Mouse (Mus musculus) bone marrow macrophage, adult 2 months (primary cell): ENCODE results near the gene Ctf2. TPM values are rescaled to one million over a fixed set of nuclear protein-coding genes. Genes with fewer than 3 reads are reported as not detected.

Experiments used
- H3K27ac ChIP-seq: 2 replicates; pipeline ENCODE4 v1.5.1; 2012; ENCODE audit warnings: low read depth, low read length; ENCODE audit not compliant: insufficient read depth
- H3K4me1 ChIP-seq: 2 replicates; pipeline ENCODE4 v1.6.1; 2012; ENCODE audit warnings: low read length; ENCODE audit not compliant: control insufficient read depth, insufficient read depth
- H3K4me3 ChIP-seq: 2 replicates; pipeline ENCODE4 v1.5.1; 2012; ENCODE audit warnings: mild to moderate bottlenecking, low read length, moderate library complexity; ENCODE audit not compliant: insufficient read depth
- CTCF ChIP-seq: IDR thresholded peaks from 2 replicates; pipeline ENCODE4 v1.5.1; 2012; ENCODE audit warnings: low read depth, mild to moderate bottlenecking, low read length, moderate library complexity
- POLR2A ChIP-seq: IDR thresholded peaks from 2 replicates; pipeline ENCODE4 v1.6.1; 2012; ENCODE audit warnings: mild to moderate bottlenecking, low read depth, low read length, borderline replicate concordance
- polyA plus RNA-seq: library from polyadenylated mRNA; stranded (reverse); fragments of >200 nt; gene quantifications from 2 replicates; pipeline ENCODE4 v1.2.4, GENCODE M21; 2012; ENCODE audit not compliant: missing spikeins, insufficient read depth, insufficient read length

Gene Ctf2
- polyA plus RNA-seq, 1 experiment: not detected

GRCm38 (mm10) chr7:127760478-127760877, 28.5 kb upstream of the Ctf2 start:
- H3K4me3 ChIP-seq: no peak overlapping the region
- H3K27ac ChIP-seq: peak overlapping the region; percentile 79
- TF ChIP-seq CTCF: no peak
- TF ChIP-seq POLR2A: no peak
- H3K4me1 ChIP-seq: peaks cover 27% of the 10 kb centered on the region

- peak overlapping the region; percentile 79 for H3K27ac ChIP-seq
Measured at GRCm38 (mm10) chr7:127759716-127760115, 27.8 kb upstream of the Ctf2 start.

GRCm38 (mm10) chr7:127753741-127754140, 21.8 kb upstream of the Ctf2 start:
- H3K27ac ChIP-seq: no peak overlapping the region
- peaks cover 16% of the 10 kb centered on the region for H3K4me1 ChIP-seq
- no peak overlapping the region for H3K4me3 ChIP-seq
- TF ChIP-seq CTCF: no peak
- no peak for TF ChIP-seq POLR2A

More at GRCm38 (mm10) chr7:127759716-127760115, 27.8 kb upstream of the Ctf2 start:
- TF ChIP-seq CTCF: no peak
- TF ChIP-seq POLR2A: no peak
- H3K4me1 ChIP-seq: peaks cover 27% of the 10 kb centered on the region
- H3K4me3 ChIP-seq: peak overlapping the region; percentile 3; the same call in 1 of the 2 replicates

- TF ChIP-seq POLR2A (no peak), CTCF (no peak)
- H3K27ac ChIP-seq: peak overlapping the region; percentile 12; the same call in 1 of the 2 replicates
- H3K4me3 ChIP-seq: no peak overlapping the region
- H3K4me1 ChIP-seq: peaks cover 16% of the 10 kb centered on the region
Measured at GRCm38 (mm10) chr7:127753158-127753557, 21.2 kb upstream of the Ctf2 start.

GRCm38 (mm10) chr7:127752069-127752468, 20.1 kb upstream of the Ctf2 start:
- TF ChIP-seq POLR2A (no peak), CTCF (no peak)
- Histone ChIP-seq H3K27ac (no peak overlapping the region), H3K4me1 (peaks cover 16% of the 10 kb centered on the region), H3K4me3 (no peak overlapping the region)

- no peak for TF ChIP-seq POLR2A
- Histone ChIP-seq H3K4me3 (no peak overlapping the region), H3K27ac (no peak overlapping the region), H3K4me1 (peaks cover 16% of the 10 kb centered on the region)
Measured at GRCm38 (mm10) chr7:127751619-127752018, 19.7 kb upstream of the Ctf2 start.

- Histone ChIP-seq H3K27ac (no peak overlapping the region), H3K4me3 (no peak overlapping the region), H3K4me1 (peaks cover 16% of the 10 kb centered on the region)
- TF ChIP-seq CTCF (no peak), POLR2A (no peak)
Measured at GRCm38 (mm10) chr7:127750131-127751127, 18.5 kb upstream of the Ctf2 start.

GRCm38 (mm10) chr7:127748235-127748560, 16.2 kb upstream of the Ctf2 start:
- Histone ChIP-seq H3K4me3 (no peak overlapping the region), H3K4me1 (peaks cover 16% of the 10 kb centered on the region), H3K27ac (no peak overlapping the region)
- no peak for TF ChIP-seq POLR2A
- no peak for TF ChIP-seq CTCF

- TF ChIP-seq CTCF (no peak; the same call in 1 of the 2 replicates), POLR2A (no peak)
- peak overlapping the region; percentile 85 for H3K4me3 ChIP-seq
- peaks cover 11% of the 10 kb centered on the region for H3K4me1 ChIP-seq
- no peak overlapping the region for H3K27ac ChIP-seq
Measured at GRCm38 (mm10) chr7:127747559-127748234, 15.7 kb upstream of the Ctf2 start.
